ENCODE assay signal across 28 mouse cellular contexts in genomic region chr11:75121348-75121747, GRCm38 (mm10). TPM values are rescaled to one million over a fixed set of nuclear protein-coding genes. Genes with fewer than 3 reads are reported as not detected.
"Had no signal": no experiment of that assay in that cellular context is flagged by ENCODE, and none has a peak within 500 bp of the region (broad histone marks: within the 10 kb centered on the region; RNA-seq: fewer than 3 reads in every experiment).

No protein-coding gene starts in this region.

- DNase-seq: cerebellum, adult 8-10 months; cerebellum, adult 9-10 months; cerebellum, adult 9-11 months; cerebellum, postnatal 10 days; cerebellum, postnatal 14 days; cerebellum, postnatal 25 days; cerebellum, postnatal 36 days; embryo, embryonic 11 days; forebrain, postnatal 0 days; gastrocnemius, adult 2 months; gastrocnemius, postnatal 10 days; gastrocnemius, postnatal 14 days; gastrocnemius, postnatal 25 days; gastrocnemius, postnatal 36 days; heart, adult 18-20 months; heart, adult 2 months had no signal

- H3K9ac ChIP-seq: embryonic facial prominence, embryonic 12.5 days; embryonic facial prominence, embryonic 13.5 days; embryonic facial prominence, embryonic 15.5 days; forebrain, embryonic 12.5 days; forebrain, embryonic 13.5 days; forebrain, embryonic 15.5 days; forebrain, postnatal 0 days had no signal

- H3K9me3 ChIP-seq: embryonic facial prominence, embryonic 10.5 days; embryonic facial prominence, embryonic 12.5 days; embryonic facial prominence, embryonic 13.5 days; embryonic facial prominence, embryonic 15.5 days; forebrain, embryonic 10.5 days; forebrain, embryonic 12.5 days; forebrain, embryonic 13.5 days; forebrain, embryonic 15.5 days had no signal

- H3K4me1 ChIP-seq: embryonic facial prominence, embryonic 12.5 days; forebrain, embryonic 10.5 days; forebrain, embryonic 12.5 days; forebrain, embryonic 13.5 days; forebrain, embryonic 15.5 days had no signal

- H3K36me3 ChIP-seq: embryonic facial prominence, embryonic 10.5 days; embryonic facial prominence, embryonic 12.5 days; embryonic facial prominence, embryonic 15.5 days; forebrain, embryonic 10.5 days; forebrain, embryonic 12.5 days; forebrain, embryonic 15.5 days had no signal

- ATAC-seq: forebrain, embryonic 13.5 days; forebrain, embryonic 14.5 days; forebrain, embryonic 15.5 days; forebrain, embryonic 16.5 days; forebrain, postnatal 0 days had no signal

- H3K4me2 ChIP-seq: embryonic facial prominence, embryonic 12.5 days; embryonic facial prominence, embryonic 13.5 days; embryonic facial prominence, embryonic 15.5 days; forebrain, embryonic 12.5 days; forebrain, embryonic 13.5 days; forebrain, embryonic 15.5 days had no signal

- H3K27me3 ChIP-seq: embryonic facial prominence, embryonic 12.5 days; embryonic facial prominence, embryonic 13.5 days; embryonic facial prominence, embryonic 15.5 days; forebrain, embryonic 12.5 days; forebrain, embryonic 13.5 days; forebrain, embryonic 15.5 days had no signal

- H3K4me3 ChIP-seq: embryonic facial prominence, embryonic 10.5 days; embryonic facial prominence, embryonic 12.5 days; embryonic facial prominence, embryonic 13.5 days; embryonic facial prominence, embryonic 15.5 days; erythroblast, embryonic 14.5 days; forebrain, embryonic 10.5 days; forebrain, embryonic 12.5 days; forebrain, embryonic 13.5 days; forebrain, embryonic 15.5 days; gastrocnemius, adult 2 months; heart, adult 2 months had no signal

- H3K27ac ChIP-seq: embryonic facial prominence, embryonic 10.5 days; embryonic facial prominence, embryonic 12.5 days; embryonic facial prominence, embryonic 13.5 days; embryonic facial prominence, embryonic 15.5 days; forebrain, embryonic 10.5 days; forebrain, embryonic 12.5 days; forebrain, embryonic 13.5 days; forebrain, embryonic 15.5 days; gastrocnemius, adult 2 months; heart, adult 2 months had no signal

RNA-seq across cellular contexts. Expression of gene Hic1, which starts 48.0 kb away (rescaled TPM):
- total RNA-seq: granulocyte monocyte progenitor cell, adult 5-6 weeks had no signal
